Mouse (Mus musculus) cerebellum, adult 2 months (tissue): ENCODE data around the gene Aoc2. TPM values are rescaled to one million over a fixed set of nuclear protein-coding genes. Genes with fewer than 3 reads are reported as not detected.
A peak's percentile ranks its signal among the peaks of the same experiment; 100 is the strongest.

Experiments
- DNase-seq, 2 experiments: peaks; one replicate each; pipeline ENCODE4 v3.0.0; 2021
- H3K27ac ChIP-seq: fragments of 200-500 bp; 2 replicates; pipeline ENCODE4 v1.5.1; 2012; ENCODE audit warnings: low read length, control low read depth, inconsistent platforms; ENCODE audit not compliant: insufficient read depth
- H3K27me3 ChIP-seq: fragments of 200-500 bp; 2 replicates; pipeline ENCODE4 v1.6.1; 2012; ENCODE audit warnings: inconsistent platforms, mild to moderate bottlenecking, low read length, moderate library complexity; ENCODE audit not compliant: control insufficient read depth, insufficient read depth
- H3K4me1 ChIP-seq: fragments of 200-500 bp; 2 replicates; pipeline ENCODE4 v1.6.1; 2011; ENCODE audit warnings: low read length; ENCODE audit not compliant: control insufficient read depth, insufficient read depth
- H3K4me3 ChIP-seq: fragments of 200-500 bp; replicated peaks from 2 replicates; pipeline ENCODE3; 2011; ENCODE audit warnings: mild to moderate bottlenecking, low read depth, low read length, control low read depth; ENCODE audit not compliant: insufficient read depth
- CTCF ChIP-seq: fragments of 200-500 bp; IDR thresholded peaks from 2 replicates; pipeline ENCODE4 v1.5.1; 2011; ENCODE audit warnings: low read depth, mild to moderate bottlenecking, control low read depth, low read length, moderate library complexity, borderline replicate concordance; ENCODE audit not compliant: insufficient read depth
- POLR2A ChIP-seq: fragments of 200-500 bp; IDR thresholded peaks from 2 replicates; pipeline ENCODE4 v1.6.1; 2011; ENCODE audit warnings: low read length, control low read depth, borderline replicate concordance; ENCODE audit not compliant: insufficient read depth
- WGBS: fragments of 180-500 bp; shearing (Covaris S2); methylation state at CpG from one replicate; pipeline ENCODE4 v1.1.7; 2018; 5-methylcytosine and 5-hydroxymethylcytosine counted together
- polyA plus RNA-seq: library from polyadenylated mRNA; depleted of rRNA; stranded (reverse); fragments of >200 nt; gene quantifications from 2 replicates; pipeline ENCODE4 v1.2.3, GENCODE M21; 2012; rRNA removed

Aoc2 gene
- polyA plus RNA-seq = 2.9 and 3.0 TPM in 2 replicates

GRCm38 (mm10) chr11:101324763-101325162, at the start of gene Aoc2:
Gene Aoc2, plus strand, starts transcription at chr11:101325063.
- WGBS = 89% methylated on average over 5 of the region's 5 CpGs
- DNase-seq = no peak
- Histone ChIP-seq H3K4me1 (no peaks in the 10 kb centered on the region), H3K27me3 (no peaks in the 10 kb centered on the region), H3K4me3 (no peak within 1 kb of the TSS), H3K27ac (no peak within 1 kb of the TSS)
- TF ChIP-seq CTCF (no peak), POLR2A (no peak)

GRCm38 (mm10) chr11:101275309-101275708, 49.6 kb upstream of the Aoc2 start:
- TF ChIP-seq CTCF (no peak), POLR2A (no peak)
- Histone ChIP-seq H3K4me1 (peaks cover 14% of the 10 kb centered on the region), H3K27ac (no peak overlapping the region), H3K27me3 (no peaks in the 10 kb centered on the region), H3K4me3 (no peak overlapping the region)
- no peak for DNase-seq
- WGBS = 64% methylated on average over 4 of the region's 4 CpGs

- DNase-seq = no peak
- no peak overlapping the region for H3K27ac ChIP-seq
- no peak for TF ChIP-seq POLR2A
- TF ChIP-seq CTCF = no peak
- 17% methylated on average over 27 of the region's 27 CpGs for WGBS
- no peak overlapping the region for H3K4me3 ChIP-seq
- peaks cover 14% of the 10 kb centered on the region for H3K4me1 ChIP-seq
- no peaks in the 10 kb centered on the region for H3K27me3 ChIP-seq
Measured at GRCm38 (mm10) chr11:101276319-101277070, 48.4 kb upstream of the Aoc2 start.

GRCm38 (mm10) chr11:101277381-101278222, 47.3 kb upstream of the Aoc2 start:
- H3K4me3 ChIP-seq = peak overlapping the region; percentile 91
- peaks cover 14% of the 10 kb centered on the region for H3K4me1 ChIP-seq
- no peak for TF ChIP-seq CTCF
- no peak for TF ChIP-seq POLR2A
- DNase-seq = no peak
- WGBS = 35% methylated on average over 12 of the region's 12 CpGs
- no peaks in the 10 kb centered on the region for H3K27me3 ChIP-seq
- H3K27ac ChIP-seq = no peak overlapping the region

- peak within 1 kb of the TSS; percentile 64; the same call in 1 of the 2 replicates for H3K27ac ChIP-seq
- peak within 1 kb of the TSS; percentile 91 for H3K4me3 ChIP-seq
- DNase-seq = peak; percentile 84 to 90
- no peak for TF ChIP-seq CTCF
- peak; percentile 81; the same call in 1 of the 2 replicates for TF ChIP-seq POLR2A
- peaks cover 14% of the 10 kb centered on the region for H3K4me1 ChIP-seq
- WGBS = 6% methylated on average over 45 of the region's 45 CpGs
- H3K27me3 ChIP-seq = no peaks in the 10 kb centered on the region
Measured at GRCm38 (mm10) chr11:101278223-101279192, 46.4 kb upstream of the Aoc2 start, which contains the start of the genes Cntd1 and Coa3. Gene Cntd1, plus strand, starts transcription at chr11:101279012. Gene Coa3, minus strand, starts transcription at chr11:101279114.

- no peak for DNase-seq
- 57% methylated on average over 14 of the region's 14 CpGs for whole genome bisulfite sequencing
- H3K4me3 ChIP-seq = peak overlapping the region; percentile 91
- TF ChIP-seq CTCF (no peak), POLR2A (no peak)
- peaks cover 14% of the 10 kb centered on the region for H3K4me1 ChIP-seq
- H3K27ac ChIP-seq = no peak overlapping the region
- H3K27me3 ChIP-seq = no peaks in the 10 kb centered on the region
Measured at GRCm38 (mm10) chr11:101279193-101279569, 45.7 kb upstream of the Aoc2 start.

GRCm38 (mm10) chr11:101280837-101281236, 44.0 kb upstream of the Aoc2 start:
- TF ChIP-seq CTCF (no peak), POLR2A (no peak)
- Histone ChIP-seq H3K4me3 (no peak overlapping the region), H3K27me3 (no peaks in the 10 kb centered on the region), H3K4me1 (peaks cover 14% of the 10 kb centered on the region), H3K27ac (no peak overlapping the region)
- 29% methylated on average over 7 of the region's 7 CpGs for WGBS
- no peak for DNase-seq
